Mouse (Mus musculus) lung, embryonic 16.5 days (tissue): ENCODE data around the gene Cyp19a1. TPM values are rescaled to one million over a fixed set of nuclear protein-coding genes. Genes with fewer than 3 reads are reported as not detected.

Experiments used
- ATAC-seq: fragments of 200-750 bp; cut with Nextera tagmentation; 2 replicates; pipeline ENCODE4 v1.8.0; 2017; ENCODE audit warnings: low read depth, mild to moderate bottlenecking, moderate library complexity
- H3K27ac ChIP-seq: fragments of 300-500 bp; sonication (generic); 2 replicates; pipeline ENCODE4 v1.5.1; 2014; ENCODE audit warnings: mild to moderate bottlenecking, control low read depth, low read length
- H3K27me3 ChIP-seq: fragments of 300-500 bp; sonication (generic); 2 replicates; pipeline ENCODE4 v1.6.1; 2014; ENCODE audit warnings: low read depth, low read length, mixed read lengths; ENCODE audit not compliant: control insufficient read depth, insufficient read depth
- H3K36me3 ChIP-seq: fragments of 300-500 bp; sonication (generic); 2 replicates; pipeline ENCODE4 v1.6.1; 2014; ENCODE audit warnings: low read length; ENCODE audit not compliant: control insufficient read depth, insufficient read depth
- H3K4me1 ChIP-seq: fragments of 300-500 bp; sonication (generic); replicated peaks from 2 replicates; pipeline ENCODE4 v1.6.1; 2014; ENCODE audit warnings: low read length, mixed read lengths; ENCODE audit not compliant: control insufficient read depth, insufficient read depth
- H3K4me2 ChIP-seq: fragments of 300-500 bp; sonication (generic); 2 replicates; pipeline ENCODE4 v1.6.1; 2014; ENCODE audit warnings: low read depth, low read length, control low read depth
- H3K4me3 ChIP-seq: fragments of 300-500 bp; sonication (generic); 2 replicates; pipeline ENCODE4 v1.5.1; 2014; ENCODE audit warnings: mild to moderate bottlenecking, low read length, control low read depth
- H3K9ac ChIP-seq: fragments of 300-500 bp; sonication (generic); 2 replicates; pipeline ENCODE4 v1.6.1; 2014; ENCODE audit warnings: low read length, control low read depth
- H3K9me3 ChIP-seq: fragments of 300-500 bp; sonication (generic); 2 replicates; pipeline ENCODE4 v1.6.1; 2016; ENCODE audit warnings: low read length; ENCODE audit not compliant: control insufficient read depth
- WGBS: fragments of 180-500 bp; shearing (Covaris S2); extraction: QIAGEN DNeasy Blood & Tissue Kit; methylation state at CpG from one replicate; pipeline ENCODE4 v1.1.7; 2014; 5-methylcytosine and 5-hydroxymethylcytosine counted together
- polyA plus RNA-seq: library from polyadenylated mRNA; unstranded; fragments of >200 nt; fragmentation: Nextera tagmentation; extraction: Ambion mirVana; gene quantifications from 2 replicates; pipeline ENCODE4 v1.2.1, GENCODE M21; 2015

The Cyp19a1 gene
- polyA plus RNA-seq, 1 experiment from 2014 or later: not detected

- Histone ChIP-seq H3K4me2 (no peak overlapping the region), H3K27ac (no peak overlapping the region), H3K9me3 (no peaks in the 10 kb centered on the region), H3K9ac (no peak overlapping the region), H3K36me3 (no peaks in the 10 kb centered on the region), H3K27me3 (no peaks in the 10 kb centered on the region), H3K4me1 (no peaks in the 10 kb centered on the region), H3K4me3 (no peak overlapping the region)
- ATAC-seq: no peak
- 75% methylated on average over 12 of the region's 12 CpGs for WGBS
Observed at GRCm38 (mm10) chr9:54279046-54279589, 11.2 kb upstream of the Cyp19a1 start.

DNA sequence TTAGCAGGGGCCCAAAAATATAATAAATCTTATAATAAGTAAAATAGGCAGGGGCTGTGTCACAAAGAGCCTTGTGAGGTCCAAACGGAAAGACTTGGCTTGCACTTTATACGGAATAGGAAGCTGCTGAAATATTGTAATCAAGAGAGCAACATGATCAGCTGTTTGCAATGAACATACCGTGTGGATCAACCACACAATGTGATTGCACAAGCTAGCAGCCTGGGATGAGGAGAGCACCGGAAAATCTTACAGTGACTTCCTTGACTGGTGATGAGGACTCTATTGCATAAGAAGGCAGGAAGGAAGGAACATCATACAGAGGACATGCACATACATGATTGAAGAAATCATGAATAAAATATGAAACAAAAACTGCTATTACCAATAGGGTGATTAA, 7.4 kb upstream of the Cyp19a1 start:
- ATAC-seq: no peak
- H3K27me3 ChIP-seq: no peaks in the 10 kb centered on the region
- H3K27ac ChIP-seq: no peak overlapping the region
- no peak overlapping the region for H3K9ac ChIP-seq
- no peak overlapping the region for H3K4me3 ChIP-seq
- no peaks in the 10 kb centered on the region for H3K36me3 ChIP-seq
- WGBS: 75% methylated on average over 4 of the region's 4 CpGs
- no peaks in the 10 kb centered on the region for H3K9me3 ChIP-seq
- H3K4me1 ChIP-seq: no peaks in the 10 kb centered on the region
- no peak overlapping the region for H3K4me2 ChIP-seq

DNA sequence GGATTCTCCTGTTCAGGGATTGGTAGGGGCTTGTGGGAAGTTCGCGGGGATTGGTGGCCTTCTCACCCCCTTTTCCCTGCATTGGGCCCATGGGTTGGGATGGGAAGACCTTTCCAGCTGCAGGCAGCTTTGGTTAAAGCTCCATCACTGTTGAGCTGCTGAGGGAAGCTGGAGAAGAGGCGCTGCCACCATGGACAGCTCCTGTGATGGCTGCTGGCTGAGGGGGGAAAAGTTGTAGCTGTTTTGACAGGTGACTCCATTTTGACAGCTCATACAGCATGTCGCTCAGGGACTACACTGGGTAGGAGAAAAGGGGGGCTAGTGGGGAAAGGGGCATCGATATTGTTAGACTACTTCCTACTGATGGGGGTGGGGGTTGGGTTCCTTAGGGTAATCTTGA, 3.0 kb upstream of the Cyp19a1 start:
- Histone ChIP-seq H3K36me3 (no peaks in the 10 kb centered on the region), H3K9ac (no peak overlapping the region), H3K27me3 (no peaks in the 10 kb centered on the region), H3K9me3 (no peaks in the 10 kb centered on the region), H3K4me3 (no peak overlapping the region), H3K4me2 (no peak overlapping the region), H3K27ac (no peak overlapping the region), H3K4me1 (no peaks in the 10 kb centered on the region)
- ATAC-seq: no peak
- WGBS: 25% methylated on average over 5 of the region's 5 CpGs

DNA sequence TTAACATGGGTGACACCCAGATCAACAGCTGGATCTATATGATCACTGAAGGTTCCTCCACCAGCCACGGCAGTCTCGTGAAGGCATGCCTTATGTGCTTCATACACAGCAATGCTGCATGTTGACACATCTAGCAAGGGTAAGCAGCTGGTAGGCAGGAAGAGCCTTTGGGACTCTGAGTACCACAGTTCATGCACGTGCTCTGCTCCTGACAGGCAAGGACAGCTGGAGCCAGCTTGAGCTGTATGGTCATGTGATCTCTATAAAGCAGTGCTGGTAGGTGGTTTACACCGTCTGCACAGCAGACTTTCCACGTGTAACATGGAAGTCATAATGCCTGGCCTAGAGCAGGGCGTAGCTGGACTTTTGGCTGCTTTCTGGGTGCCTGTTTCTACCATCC, 2.1 kb upstream of the Cyp19a1 start:
- no peaks in the 10 kb centered on the region for H3K27me3 ChIP-seq
- WGBS: 70% methylated on average over 6 of the region's 6 CpGs
- no peak overlapping the region for H3K27ac ChIP-seq

DNA sequence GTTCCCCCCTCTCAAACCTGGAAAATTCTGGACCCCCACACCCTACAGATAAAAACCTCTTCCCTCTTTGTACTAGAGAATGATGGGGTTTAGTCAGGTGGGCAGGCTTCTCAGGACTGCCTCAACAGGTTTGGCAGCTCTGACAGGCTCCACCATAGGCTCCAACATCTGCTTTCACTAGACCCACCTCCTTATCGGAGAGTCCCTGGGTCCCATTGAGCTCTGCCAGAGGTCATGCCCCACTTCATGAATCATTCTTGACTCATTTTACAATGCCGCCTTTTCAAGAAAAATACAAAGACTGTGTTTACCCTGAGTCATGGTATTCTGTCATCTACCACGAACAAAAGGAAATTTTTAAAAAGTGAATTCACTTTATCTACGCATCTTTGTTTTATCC, 3.2 kb downstream of the Cyp19a1 start:
- Histone ChIP-seq H3K27me3 (no peaks in the 10 kb centered on the region), H3K4me2 (no peak overlapping the region), H3K27ac (no peak overlapping the region), H3K9me3 (no peaks in the 10 kb centered on the region), H3K4me3 (no peak overlapping the region), H3K9ac (no peak overlapping the region), H3K36me3 (no peaks in the 10 kb centered on the region), H3K4me1 (no peaks in the 10 kb centered on the region)
- no peak for ATAC-seq
- WGBS: 50% methylated on average over 4 of the region's 4 CpGs

More for the DNA sequence above, 2.1 kb upstream of the Cyp19a1 start:
- H3K4me2 ChIP-seq: no peak overlapping the region
- no peak for ATAC-seq
- H3K4me3 ChIP-seq: no peak overlapping the region
- H3K4me1 ChIP-seq: no peaks in the 10 kb centered on the region
- no peaks in the 10 kb centered on the region for H3K9me3 ChIP-seq
- H3K36me3 ChIP-seq: no peaks in the 10 kb centered on the region
- H3K9ac ChIP-seq: no peak overlapping the region

- Histone ChIP-seq H3K4me3 (no peak overlapping the region), H3K9ac (no peak overlapping the region), H3K4me1 (no peaks in the 10 kb centered on the region), H3K36me3 (no peaks in the 10 kb centered on the region), H3K27me3 (no peaks in the 10 kb centered on the region), H3K4me2 (no peak overlapping the region), H3K9me3 (no peaks in the 10 kb centered on the region), H3K27ac (no peak overlapping the region)
- no peak for ATAC-seq
- 46% methylated on average over 3 of the region's 3 CpGs for WGBS
Observed at GRCm38 (mm10) chr9:54244869-54245665, 22.8 kb downstream of the Cyp19a1 start.

DNA sequence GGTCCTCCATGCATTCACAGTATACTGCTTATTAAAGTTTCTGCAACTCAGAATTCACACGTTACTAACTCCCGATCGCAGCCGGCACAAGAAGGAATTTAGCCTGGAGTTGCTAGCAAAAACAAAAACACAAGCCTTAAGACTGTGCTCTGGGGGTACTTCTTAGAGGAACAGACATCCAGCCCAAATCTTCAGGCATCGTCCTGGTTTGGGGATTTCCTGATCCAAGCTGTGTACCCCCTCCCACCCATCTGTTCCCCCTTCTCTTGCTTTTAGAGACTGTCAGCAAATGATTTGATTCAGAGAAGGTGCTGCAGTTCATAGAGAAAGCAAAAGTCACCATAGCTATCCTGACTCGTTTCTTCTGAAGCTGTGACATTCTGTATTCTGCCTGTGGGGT, 40.3 kb downstream of the Cyp19a1 start:
- no peaks in the 10 kb centered on the region for H3K9me3 ChIP-seq
- H3K9ac ChIP-seq: no peak overlapping the region
- H3K4me3 ChIP-seq: no peak overlapping the region
- H3K36me3 ChIP-seq: no peaks in the 10 kb centered on the region
- H3K27ac ChIP-seq: no peak overlapping the region
- no peak overlapping the region for H3K4me2 ChIP-seq
- H3K4me1 ChIP-seq: no peaks in the 10 kb centered on the region
- no peak for ATAC-seq
- no peaks in the 10 kb centered on the region for H3K27me3 ChIP-seq
- 59% methylated on average over 6 of the region's 6 CpGs for WGBS

- WGBS: 61% methylated on average over 5 of the region's 5 CpGs
- Histone ChIP-seq H3K27ac (no peak overlapping the region), H3K4me3 (no peak overlapping the region), H3K9ac (no peak overlapping the region), H3K27me3 (no peaks in the 10 kb centered on the region), H3K4me2 (no peak overlapping the region), H3K4me1 (no peaks in the 10 kb centered on the region), H3K36me3 (no peaks in the 10 kb centered on the region), H3K9me3 (no peaks in the 10 kb centered on the region)
- ATAC-seq: no peak
Observed at GRCm38 (mm10) chr9:54216511-54216910, 51.4 kb downstream of the Cyp19a1 start.

GRCm38 (mm10) chr9:54214881-54215280, 53.0 kb downstream of the Cyp19a1 start:
- Histone ChIP-seq H3K4me2 (no peak overlapping the region), H3K36me3 (no peaks in the 10 kb centered on the region), H3K4me1 (no peaks in the 10 kb centered on the region), H3K27ac (no peak overlapping the region), H3K27me3 (no peaks in the 10 kb centered on the region), H3K9me3 (no peaks in the 10 kb centered on the region), H3K4me3 (no peak overlapping the region), H3K9ac (no peak overlapping the region)
- ATAC-seq: no peak
- 76% methylated on average over 9 of the region's 9 CpGs for WGBS
